Mouse (Mus musculus): ENCODE data around the gene Cd274.

The Cd274 gene

DNA sequence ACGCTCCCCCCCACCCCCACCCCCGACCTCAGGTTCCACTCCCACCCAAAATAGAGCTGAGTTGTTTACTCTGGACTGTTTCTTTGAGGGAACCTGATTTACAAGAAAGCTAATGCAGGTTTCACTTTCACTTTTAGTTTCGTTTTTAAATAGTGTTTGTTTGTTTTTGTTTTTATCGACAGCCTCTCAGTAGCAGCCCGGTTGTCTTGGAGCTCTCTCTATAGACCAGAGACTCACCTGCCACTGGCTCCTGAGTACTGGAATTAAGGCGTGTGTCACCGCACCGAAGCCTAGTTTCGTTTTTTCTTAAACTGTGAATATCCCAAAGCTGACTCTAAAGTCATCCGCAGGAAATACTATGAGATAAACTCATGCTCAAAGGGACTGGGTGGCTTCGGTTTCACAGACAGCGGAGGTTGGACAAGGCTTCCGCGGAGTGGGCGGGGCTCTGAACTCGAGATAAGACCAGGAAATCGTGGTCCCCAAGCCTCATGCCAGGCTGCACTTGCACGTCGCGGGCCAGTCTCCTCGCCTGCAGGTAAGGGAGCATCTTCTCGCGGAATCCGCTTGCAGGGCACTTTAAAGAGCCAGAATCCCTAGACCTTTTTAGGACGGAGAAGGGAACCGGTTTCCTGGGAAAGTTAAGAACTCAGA is at the start of gene Cd274, which contains the start of gene Plgrkt:
Gene Cd274, plus strand, starts transcription at position 487 of the 654 bp plus-strand sequence.
Gene Plgrkt, minus strand, starts transcription at position 422 of the 654 bp plus-strand sequence.
- DNase-seq: peak; percentile 85 to 89

DNA sequence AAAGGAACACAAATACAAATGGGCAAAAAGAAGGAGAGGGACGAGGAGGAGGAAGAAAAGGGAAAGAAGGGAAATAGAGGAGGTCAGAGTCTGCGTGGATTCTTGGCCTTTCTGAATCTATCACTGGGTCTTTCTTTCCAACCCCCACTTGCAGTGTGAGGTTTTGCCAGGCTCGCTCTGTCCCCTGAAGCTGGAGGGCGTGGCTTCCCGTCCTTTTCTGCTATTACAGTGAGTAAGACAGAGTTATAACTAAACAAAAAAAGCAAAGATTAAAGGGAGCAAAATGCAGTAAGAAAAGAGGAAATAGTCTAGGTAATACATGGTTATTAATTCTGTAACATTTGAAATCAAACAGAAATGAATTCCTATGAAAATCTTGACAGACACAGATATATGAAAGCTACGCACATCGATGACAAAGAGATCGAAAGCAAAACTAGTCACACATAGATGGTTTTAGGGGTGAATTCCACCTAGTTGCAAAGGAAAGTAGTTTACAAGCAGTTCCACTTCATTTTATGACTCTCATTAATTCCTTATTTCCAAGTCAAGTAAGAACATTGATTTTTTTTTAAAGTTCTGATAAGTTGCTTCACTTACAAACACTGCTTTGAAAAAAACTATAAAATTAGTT is 43.7 kb upstream of the Cd274 start:
- DNase-seq: no peak

DNA sequence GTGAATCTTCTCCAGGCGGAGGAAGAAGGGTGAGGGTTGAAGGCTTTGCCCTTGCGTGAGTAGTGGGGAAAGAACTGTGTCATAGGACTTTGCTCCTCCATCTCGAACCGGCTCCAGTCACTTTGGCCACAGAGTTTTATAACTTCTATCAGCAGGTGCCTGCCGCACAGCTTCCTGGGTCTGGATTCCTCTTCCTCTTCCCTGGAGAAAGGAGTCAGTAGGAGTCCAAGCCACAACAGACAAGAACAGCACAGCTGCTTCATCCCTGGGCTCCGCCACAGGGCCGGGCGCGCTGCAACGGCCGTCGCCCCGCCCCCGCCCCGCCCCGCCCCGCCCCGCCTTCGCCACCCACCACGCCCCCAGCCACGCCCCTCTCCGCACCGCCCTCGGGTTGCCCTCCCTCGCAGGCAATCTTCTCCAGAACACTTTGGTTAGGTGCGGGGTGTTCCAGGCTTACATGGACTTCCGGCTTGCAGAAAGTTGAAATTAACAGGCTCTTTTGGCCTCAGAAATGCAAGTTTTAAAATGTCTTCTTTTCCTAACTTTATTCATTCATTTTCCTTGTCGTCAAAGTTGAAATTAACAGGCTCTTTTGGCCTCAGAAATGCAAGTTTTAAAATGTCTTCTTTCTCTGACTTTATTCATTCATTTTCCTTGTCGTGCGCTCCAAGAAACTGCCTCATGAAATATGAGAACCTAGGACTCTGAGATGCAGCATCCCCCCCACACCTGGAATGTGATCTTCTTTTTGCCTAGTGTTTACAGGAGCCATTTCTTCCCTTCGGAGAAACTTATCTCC is 42.0 kb upstream of the Cd274 start, which contains the start of gene Insl6:
Gene Insl6, minus strand, starts transcription at position 304 of the 799 bp plus-strand sequence.
- peak; percentile 64 to 69 for DNase-seq

DNA sequence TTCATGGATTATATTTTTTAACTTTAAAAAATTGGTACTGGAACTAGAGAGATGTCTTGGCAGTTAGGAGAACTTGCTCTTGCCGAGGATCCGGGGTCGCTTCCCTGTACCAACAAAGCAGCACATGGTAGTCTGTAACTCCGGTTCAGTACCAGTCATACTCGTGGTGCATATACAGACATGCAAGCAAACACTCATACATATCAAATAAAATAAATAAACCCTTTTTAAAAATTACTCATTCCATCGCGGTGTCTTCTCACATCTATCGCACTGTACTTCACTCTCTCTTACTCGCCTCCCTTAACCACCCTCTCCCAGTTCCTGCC is 41.4 kb upstream of the Cd274 start:
- DNase-seq: no peak

DNA sequence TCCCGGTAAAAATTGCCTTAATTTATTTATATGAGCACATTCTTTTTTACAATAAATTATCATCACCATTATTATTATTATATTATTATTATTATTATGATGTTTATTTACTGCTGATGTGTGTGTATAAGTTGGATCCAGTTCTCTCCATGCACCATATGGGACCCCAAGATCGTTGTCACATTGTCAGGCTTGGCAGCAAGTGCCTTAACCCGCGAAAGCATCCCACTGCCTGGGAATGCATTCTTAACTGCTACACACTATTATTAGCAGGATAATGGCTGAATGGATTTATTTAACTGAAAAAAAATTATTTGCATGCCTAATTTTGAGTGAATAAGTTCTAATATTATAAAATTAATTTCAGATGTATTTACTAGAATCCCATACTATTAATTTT is 40.9 kb upstream of the Cd274 start:
- DNase-seq: no peak

DNA sequence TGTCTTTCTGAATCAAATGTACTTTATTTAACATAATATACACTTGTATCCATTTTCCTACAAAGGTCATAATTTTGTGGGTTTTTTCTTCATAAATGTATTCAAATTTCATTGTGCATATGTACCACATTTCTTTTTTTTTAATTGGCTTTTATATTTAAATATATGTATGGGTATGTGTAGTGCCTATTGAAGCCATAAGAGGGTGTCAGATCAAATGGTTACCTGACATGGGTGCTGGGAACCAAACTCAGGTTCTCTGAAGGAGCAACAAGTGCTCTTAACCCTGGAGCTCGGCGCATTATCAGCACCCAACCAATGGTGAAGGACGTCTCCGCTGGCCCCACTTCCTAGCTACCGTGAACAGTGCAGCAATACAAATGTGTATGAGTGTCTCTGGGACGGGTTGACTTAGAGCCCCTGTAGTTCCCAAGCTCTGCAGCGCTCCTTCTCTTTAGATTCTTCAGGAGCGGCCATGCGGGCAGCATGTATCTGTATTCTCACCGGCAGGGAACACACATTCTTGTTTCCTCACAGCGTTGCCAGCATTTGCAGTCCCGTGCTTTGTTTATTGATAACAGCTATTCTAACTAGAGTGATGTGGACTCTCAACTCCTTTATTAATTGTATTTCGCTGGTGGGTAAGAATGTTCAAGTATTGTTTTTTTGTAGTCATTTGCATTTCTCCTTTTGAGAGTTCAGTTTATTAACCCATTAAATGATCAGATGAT is 40.3 kb upstream of the Cd274 start:
- DNase-seq: no peak

DNA sequence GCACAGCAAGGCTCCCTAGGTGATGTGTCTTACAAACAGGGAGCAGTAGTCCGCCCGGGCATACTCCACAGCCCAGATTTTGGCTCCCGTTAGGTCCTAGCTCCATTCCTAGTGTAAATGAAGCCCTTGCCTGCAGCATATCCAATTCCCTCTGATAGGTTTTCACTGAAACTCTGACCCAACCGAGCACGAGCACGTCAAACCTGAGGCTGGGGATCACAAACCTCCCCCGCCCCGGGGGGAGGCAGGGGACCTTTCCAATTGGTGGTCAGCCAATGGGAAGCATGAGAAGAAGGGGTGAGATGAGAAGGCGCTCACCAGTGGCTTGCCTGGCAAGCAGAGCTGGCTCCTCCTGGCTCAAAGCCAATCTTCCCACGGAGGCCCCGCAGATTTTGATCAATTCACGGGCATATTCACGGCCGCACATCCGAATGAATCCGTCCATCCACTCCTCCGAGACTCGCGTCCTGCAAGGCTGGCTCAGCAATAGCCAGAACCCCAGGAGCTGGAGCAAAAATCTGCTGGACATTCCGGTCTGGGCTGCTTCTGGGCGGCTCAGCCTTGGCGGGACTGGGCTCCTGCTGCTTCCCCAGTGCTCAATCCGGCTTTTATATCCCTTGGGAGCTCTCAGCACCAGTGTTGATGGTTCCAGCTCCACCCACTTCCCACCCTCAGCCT is 33.0 kb upstream of the Cd274 start, which contains the start of gene Rln1:
Gene Rln1, minus strand, starts transcription at position 603 of the 678 bp plus-strand sequence.
- DNase-seq: peak in 1 of 2 experiments; percentile 26

DNA sequence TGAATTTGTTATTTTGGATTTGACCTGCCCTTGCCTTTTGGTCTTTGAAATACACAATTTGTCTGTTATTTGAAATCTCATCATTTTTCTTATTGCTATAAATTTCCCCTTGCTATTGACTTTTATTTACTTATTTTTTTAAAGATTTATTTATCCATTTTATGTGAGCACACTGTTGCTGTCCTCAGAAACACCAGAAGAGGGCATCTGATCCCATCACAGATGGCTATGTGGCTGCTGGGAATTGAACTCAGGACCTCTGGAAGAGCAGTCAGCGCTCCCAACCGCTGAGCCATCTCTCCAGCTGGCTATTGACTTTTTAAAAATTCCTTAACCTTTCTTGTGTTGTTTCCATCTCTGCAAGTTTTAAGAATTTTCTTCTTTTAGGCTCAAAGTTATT is 30.6 kb upstream of the Cd274 start:
- no peak for DNase-seq

DNA sequence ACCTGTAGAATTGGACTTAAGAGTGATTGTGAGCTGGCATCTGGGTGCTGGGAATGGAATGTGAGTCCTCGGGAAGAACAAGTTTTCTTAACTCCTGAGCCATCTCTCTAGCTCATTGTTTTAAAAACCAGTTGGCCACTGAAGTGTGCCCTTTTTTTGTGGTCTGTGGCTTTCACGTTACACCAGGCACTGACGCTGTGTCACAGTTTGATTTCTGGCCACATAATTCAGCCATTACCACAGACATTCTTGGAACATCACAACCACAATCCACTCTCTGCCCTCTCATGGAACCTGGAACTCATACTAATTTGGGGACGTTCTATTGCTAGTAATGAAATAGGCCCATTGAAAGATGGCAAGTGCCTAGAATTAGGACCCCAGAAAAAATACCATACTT is 26.2 kb upstream of the Cd274 start:
- no peak for DNase-seq

DNA sequence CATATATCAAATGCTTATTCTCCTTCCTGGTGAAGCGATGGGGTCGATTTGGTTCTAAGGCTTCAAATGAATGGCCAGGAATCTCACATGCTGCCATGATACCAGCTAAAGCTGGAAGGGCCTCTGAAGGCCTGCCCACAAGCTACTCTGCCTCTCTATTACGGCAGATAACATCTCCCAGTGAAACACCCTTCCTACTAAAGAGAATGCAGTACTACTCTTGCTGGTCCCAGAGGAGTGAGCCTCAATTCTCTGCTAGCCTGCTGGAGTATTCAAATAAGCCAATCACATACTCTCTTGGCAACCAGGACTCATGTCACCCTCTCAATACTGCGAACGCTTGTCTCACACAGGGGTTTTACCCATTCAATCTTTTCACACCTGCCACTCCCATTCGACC is 25.0 kb upstream of the Cd274 start:
- DNase-seq: no peak

DNA sequence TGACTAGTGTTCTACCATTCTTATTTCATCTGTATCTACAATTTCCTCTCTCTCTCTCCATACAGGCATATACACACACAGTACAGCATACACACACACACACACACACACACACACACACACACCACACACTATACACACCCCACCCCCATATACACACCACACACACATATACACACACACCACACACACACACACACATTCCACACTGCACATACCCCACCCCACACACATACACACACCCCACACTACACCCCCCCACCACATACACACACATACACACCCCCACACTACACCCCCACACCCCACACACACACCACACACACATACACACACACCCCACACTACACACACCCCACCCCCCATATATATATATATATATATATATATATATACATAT is 22.4 kb upstream of the Cd274 start:
- DNase-seq: no peak

DNA sequence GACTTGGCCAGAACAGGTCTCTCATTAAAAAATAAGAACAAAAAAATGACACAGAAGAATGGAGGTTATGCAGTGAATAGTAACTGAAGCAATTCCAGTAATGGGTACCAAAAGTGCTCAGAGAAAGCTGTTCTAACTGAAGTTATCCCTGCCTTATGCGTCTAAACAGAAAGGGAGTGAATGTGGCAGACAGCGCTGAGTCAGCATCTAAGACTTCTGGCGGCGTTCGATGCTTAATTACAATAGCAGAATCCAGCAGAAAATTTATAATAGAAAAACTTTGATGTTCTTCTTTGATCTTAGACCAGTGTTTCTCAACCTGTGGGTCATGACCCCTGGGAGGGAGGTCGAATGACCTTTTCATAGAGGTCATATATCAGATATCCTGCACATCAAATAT is 21.6 kb upstream of the Cd274 start:
- DNase-seq: no peak

DNA sequence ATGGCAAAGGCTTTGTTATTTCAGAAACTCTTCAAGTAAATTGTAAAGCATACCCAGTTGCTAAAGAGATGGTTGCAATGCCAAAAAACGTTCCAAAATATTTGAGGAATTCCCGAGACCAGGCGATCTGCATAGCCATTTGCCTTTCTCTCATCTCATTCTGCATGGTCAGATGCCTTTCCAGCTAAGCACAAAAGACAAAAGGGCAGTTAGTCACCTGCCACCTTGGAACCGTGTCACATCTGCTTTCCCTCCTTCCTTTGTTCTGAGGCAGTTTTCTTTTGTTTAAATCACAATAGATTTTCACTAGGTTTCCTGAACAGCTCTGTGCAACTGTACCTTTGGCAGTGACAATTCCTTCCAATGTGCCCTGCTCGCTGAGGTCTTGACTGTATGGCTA is 16.3 kb upstream of the Cd274 start:
- DNase-seq: no peak

DNA sequence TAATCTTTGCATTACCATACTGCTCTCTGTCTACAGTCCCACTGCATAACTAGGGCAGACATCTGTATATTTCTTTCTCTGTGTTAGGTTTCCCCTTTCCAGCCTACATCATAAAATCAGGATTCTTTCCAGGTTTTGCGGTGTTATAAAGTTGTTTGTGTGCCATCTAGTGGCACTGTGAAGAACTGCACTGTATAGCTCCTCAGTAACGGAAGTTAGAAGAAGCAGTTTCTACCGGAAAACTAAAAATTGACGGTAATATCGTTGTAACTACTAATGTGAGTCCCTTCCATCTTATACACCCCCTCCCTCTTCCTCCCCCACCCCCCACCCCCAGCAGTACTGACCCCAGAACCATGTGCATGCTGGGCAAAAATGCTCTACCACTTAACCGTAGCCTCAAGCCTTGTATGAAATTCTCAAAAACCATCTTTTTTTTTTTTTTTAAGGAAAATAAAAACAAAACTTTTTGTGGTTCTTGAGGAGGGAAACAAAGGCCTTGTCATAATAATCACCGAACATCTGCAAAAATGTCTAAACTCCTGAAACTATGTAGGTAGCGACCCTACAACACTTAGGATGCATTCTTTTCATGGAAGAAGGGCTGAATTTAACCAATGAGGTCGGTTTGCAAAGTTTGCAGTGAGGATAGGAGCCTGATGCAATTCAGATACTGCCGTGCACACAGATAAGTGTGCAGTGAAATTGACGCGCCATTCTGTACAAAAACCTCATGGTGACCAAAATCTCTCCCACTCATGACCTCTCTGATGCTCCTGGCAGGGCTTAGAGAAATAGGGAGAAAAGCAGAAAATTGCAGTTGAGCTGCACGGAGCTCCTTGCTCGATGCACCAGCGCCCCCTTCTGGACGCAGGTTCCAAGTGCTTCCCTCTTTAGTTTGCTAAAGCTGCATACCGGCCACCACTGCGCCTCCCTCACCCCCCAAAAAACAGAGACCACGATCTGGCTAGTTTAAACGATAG is 12.1 kb upstream of the Cd274 start:
- DNase-seq: peak; percentile 85 to 90

DNA sequence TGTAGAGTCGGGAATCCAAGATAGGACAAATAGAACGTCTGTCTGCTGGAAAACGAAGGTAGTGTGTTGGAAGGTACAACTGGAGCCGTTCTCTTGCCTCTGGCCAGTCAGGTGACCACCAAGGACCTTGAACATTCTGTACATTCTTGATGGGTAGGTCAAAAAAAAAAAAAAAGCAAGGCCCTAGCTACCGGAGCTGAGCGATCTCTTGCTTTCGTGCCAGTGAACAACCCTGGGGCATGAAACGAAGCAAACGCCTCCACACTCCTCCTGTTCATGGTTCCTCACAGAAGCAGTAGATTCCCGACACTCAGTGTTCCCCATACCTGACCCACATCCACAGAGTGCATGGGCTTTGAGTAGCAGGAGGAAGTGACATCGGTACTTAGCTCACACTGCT is 11.0 kb upstream of the Cd274 start:
- no peak for DNase-seq

DNA sequence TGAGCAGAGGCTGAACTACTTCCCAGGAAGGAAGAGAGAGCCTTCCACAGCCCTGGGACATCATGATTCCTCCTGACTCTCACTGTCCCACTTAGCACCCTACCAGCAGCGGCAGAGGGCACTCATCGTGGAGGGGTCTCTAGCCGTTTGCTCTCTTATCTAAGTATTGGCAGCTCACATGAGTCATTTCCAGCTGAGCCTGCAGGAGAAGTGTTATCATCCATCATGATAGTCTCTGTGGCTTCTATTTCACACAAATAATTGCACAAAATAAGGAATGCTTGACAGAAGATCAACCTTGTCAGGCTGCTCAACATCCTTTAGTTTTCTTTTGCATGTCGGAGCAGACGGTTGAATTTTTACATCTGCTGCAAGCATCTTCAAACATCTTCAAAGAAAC is 7.0 kb upstream of the Cd274 start:
- no peak for DNase-seq

DNA sequence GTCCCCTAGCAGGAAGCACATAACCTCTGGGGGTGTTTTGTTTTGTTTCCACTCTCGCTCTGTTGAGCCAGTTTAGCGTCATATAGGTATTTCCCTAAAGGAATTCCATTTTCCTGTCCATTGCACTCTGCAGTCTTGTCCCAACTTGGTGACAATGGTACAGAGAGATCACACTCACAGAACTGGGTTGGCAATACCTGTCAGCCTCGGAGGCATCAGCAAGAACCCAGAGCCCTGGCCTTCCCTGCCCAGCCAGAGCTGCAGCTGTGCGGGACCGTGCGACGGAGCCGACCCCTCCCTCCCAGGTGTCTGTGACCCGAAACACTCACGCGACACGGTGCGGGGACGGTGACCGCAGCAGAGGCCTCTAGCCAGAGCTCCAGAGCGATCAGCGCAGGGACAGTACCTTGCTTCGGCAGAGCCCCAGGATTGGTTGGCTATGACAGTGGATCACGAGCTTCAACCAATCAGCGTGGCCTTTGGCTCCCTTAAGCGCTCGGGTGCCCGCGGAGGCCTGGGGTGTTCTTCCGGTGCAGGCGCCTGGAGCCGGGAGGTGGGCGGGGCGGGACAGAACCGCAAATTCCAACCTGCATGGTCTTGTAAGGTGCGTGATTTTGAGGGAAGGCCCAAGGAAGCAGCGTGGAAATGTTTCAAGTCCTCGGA is 5.7 kb upstream of the Cd274 start:
- peak; percentile 91 to 93 for DNase-seq

DNA sequence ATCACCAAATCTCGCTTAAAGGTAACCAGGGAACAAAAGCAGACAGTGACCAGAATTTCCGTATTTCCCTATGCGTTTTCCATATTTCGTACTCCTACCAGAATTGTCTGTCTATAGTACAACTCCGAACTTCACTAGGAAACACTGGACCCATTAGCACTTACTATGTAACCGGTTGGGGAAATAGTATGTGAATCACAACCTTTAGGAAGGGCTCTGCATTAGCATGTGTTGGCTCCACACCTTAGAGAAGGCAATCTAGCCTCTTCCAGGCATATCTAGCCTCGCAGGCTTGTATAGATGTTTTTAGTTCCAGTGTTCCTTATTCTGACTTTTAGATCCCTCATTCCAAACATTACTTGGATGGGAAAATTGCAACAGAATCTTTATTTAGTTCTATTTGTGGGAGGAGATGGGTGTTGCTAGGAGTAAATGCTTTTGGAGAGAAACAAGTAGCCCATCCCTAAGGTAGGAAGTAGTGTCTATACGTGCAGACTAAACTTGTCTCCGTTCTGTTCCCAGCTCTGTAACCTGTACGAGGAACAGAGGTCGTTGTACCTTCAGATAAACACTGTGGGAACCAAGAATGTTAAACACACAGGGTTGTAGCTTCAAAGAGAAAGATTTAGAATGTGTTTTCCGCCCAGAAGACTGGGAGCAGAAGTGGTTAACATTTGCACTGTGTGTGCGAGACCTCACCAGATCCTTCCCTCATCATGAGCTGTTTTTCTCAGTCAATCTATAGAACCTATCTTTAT is 4.9 kb upstream of the Cd274 start:
- no peak for DNase-seq

DNA sequence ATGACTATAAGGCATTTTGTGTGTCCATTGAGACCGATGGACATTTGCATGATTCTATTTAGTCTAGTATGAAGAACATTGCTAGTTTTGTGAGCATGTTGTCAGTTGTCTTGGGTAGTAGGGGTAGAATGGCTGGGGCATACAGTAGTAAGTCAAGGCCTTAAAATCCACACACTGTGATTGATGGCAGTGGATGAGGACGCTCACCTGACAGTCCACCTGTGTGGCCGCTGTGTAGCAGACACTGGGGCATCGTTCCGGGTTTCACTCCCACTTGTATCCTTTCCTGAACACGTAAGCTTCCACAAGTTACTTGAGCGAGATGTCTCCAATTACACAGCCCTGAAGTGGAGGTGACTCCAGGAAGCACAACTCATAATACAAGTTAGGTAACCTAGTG is 3.7 kb upstream of the Cd274 start:
- DNase-seq: no peak

DNA sequence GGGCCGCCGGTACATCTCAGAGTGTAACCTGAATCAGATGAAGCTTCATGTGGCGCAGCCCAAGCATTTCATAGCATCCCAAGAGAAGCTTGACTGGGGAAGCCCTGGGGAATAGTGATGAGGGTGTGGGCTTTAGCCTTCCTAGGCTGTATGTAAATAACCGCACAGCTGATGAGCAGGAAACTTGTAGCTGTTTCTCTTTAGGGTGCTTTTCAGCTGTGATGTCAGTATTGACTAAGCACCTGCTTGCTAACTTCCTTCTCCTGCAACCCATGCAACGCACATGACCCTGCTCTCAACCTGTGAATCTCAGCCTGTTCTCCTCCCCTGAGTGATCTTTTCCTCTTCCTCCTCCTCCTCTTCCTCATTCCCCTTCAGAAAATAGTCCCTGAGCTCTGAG is 3.2 kb upstream of the Cd274 start:
- no peak for DNase-seq

Data from lung, postnatal 4 days (tissue).